Mouse (Mus musculus) retina, adult 2 months (tissue): ENCODE data around the gene Gm9887.

Experiments used
- DNase-seq: peaks from one replicate; pipeline ENCODE4 v3.0.0-alpha.2; 2012; ENCODE audit warnings: low read depth, low spot score

Gm9887 gene

GRCm38 (mm10) chr12:69360997-69361899 lies 11.0 kb downstream of the Gm9887 start:
- DNase-seq: peak; percentile 93

DNA sequence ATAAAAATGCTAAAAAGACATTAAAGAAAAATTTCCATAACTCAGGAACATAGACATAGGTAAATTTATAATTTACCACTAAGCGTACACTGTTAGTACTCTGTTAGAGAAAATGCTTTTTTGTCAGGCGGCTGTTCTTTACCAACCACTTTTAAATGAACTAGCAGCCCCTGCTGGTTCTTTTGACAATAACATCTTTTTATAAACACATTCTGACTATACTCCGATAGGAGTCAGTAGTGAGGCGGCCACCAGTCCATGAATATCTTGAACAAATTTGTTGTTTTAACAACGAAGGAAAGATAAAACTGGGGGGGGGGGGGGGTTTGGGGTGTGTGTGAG lies 11.6 kb downstream of the Gm9887 start:
- DNase-seq: peak; percentile 53

DNA sequence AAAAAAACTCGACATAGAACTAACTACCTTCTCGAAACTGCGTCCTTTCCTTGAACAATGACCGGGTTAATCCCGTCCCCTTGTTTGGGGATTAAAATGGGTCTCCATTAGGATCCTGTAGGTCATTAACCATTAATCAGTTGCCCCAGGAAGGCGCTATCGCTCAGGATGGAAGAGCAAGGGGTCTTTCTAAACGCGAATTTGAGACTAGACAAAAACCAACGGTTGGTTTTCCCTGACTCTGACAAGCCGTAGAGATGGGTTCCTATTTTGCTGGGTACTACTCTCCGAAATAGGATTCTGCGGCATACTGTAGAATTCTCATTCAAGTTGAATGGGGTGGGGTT lies 15.0 kb downstream of the Gm9887 start:
- no peak for DNase-seq

GRCm38 (mm10) chr12:69356546-69357299 lies 15.5 kb downstream of the Gm9887 start, which contains the start of gene Nemf:
Gene Nemf (minus strand): TSS chr12:69357165.
- peak; percentile 79 for DNase-seq

DNA sequence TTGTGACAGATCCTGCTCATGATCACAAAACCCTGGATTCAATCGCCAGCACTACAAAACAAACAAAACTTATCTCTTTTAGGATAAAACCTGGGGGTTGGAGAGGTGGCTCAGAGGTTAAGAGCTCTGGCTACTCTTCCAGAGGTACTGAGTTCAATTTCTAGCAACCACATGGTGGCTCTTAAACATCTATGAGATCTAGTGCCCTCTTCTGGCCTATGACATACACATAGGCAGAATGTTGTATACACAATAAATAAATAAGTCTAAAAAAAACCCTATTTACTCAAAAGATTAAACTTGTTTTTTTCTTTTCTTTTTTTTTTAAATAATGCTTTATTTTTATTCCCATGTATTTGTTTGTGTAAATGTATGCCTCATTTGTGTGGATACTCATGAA lies 20.6 kb downstream of the Gm9887 start:
- no peak for DNase-seq

DNA sequence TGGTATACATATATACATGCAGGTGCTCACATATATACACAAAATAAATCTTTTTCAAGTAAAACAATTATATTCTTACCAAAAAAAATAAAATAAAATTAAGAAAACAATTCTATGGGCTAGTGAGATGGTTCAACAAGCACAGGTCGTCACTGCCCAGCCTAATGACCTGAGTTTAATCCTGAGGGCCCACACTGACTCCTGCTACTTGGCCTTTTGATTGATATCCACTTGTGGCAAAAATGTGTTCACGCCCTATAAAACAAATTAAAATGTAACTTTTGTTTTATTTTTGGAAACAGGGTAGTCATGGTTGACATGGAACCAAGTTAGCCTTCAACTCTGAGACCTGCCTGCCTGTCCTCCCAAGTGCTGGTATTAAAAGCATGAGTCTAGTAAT lies 22.3 kb downstream of the Gm9887 start:
- DNase-seq: no peak

- DNase-seq: no peak
These were observed 38.7 kb downstream of the Gm9887 start for GRCm38 (mm10) chr12:69333547-69333946.

GRCm38 (mm10) chr12:69332147-69332546 lies 40.1 kb downstream of the Gm9887 start:
- no peak for DNase-seq

DNA sequence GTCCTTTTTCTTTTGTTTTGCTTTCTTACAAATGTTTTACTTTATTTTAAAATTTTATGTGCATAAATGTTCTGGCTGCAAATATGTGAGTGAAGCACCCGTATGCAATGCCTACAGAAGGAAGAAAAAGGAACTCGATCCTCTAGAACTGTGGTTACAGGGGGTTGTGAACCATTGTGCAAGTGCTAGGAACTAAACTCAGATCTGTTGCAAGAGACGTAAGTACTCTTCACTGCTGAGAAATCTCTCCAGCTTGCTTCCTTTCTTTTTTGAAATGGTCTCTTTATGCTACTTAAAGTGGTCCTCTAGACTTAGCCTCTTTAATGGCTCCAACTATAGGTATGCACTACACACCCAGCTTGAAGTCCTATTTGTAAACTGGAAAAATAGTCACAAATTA lies 41.1 kb downstream of the Gm9887 start:
- no peak for DNase-seq
